Mouse (Mus musculus) MEL (cell line): Measurements from ENCODE around the gene Slc5a5. TPM values are rescaled to one million over a fixed set of nuclear protein-coding genes. Genes with fewer than 3 reads are reported as not detected.

Source experiments
- DNase-seq: peaks from one replicate; pipeline ENCODE4 v3.0.0; 2011; ENCODE audit warnings: low read depth, low spot score
- H3K27ac ChIP-seq: 2 replicates; pipeline ENCODE4 v1.5.1; 2012; ENCODE audit warnings: low read depth, mild to moderate bottlenecking, control low read depth, low read length, moderate library complexity; ENCODE audit not compliant: control insufficient read depth
- H3K27me3 ChIP-seq, 2 experiments: fragments of 150-350 bp in 1 of 2; sonication (generic) in 1 of 2; 2 replicates each; pipeline ENCODE4 v1.6.1; 2012; ENCODE audit warnings: low read length in 2 of 2, mild to moderate bottlenecking in 2 of 2, improper control_type of control experiment in 1 of 2, moderate library complexity in 1 of 2; ENCODE audit not compliant: insufficient read depth in 2 of 2, control insufficient read depth in 1 of 2
- H3K36me3 ChIP-seq, 2 experiments: 2 replicates each; pipeline ENCODE4 v1.6.1; 2012 to 2014; ENCODE audit warnings: low read length in 2 of 2, improper control_type of control experiment in 1 of 2, inconsistent platforms in 1 of 2, mild to moderate bottlenecking in 1 of 2; ENCODE audit not compliant: insufficient read depth in 2 of 2, control insufficient read depth in 1 of 2
- H3K4me1 ChIP-seq, 2 experiments: fragments of 150-350 bp in 1 of 2; sonication (generic) in 1 of 2; 2 replicates each; pipeline ENCODE4 v1.6.1; 2012; ENCODE audit warnings: low read length in 2 of 2, improper control_type of control experiment in 1 of 2, mild to moderate bottlenecking in 1 of 2; ENCODE audit not compliant: insufficient read depth in 2 of 2, control insufficient read depth in 1 of 2
- H3K4me3 ChIP-seq, 2 experiments: fragments of 150-350 bp in 1 of 2; sonication (generic) in 1 of 2; 2 replicates each; pipeline ENCODE4 v1.5.1; 2012; ENCODE audit warnings: low read depth in 2 of 2, low read length in 2 of 2, mild to moderate bottlenecking in 2 of 2, moderate library complexity in 2 of 2, control low read depth in 1 of 2, improper control_type of control experiment in 1 of 2; ENCODE audit not compliant: control insufficient read depth in 1 of 2, insufficient read depth in 1 of 2
- H3K79me2 ChIP-seq: 2 replicates; pipeline ENCODE4 v1.6.1; 2012; ENCODE audit warnings: mild to moderate bottlenecking, low read length, moderate library complexity; ENCODE audit not compliant: control insufficient read depth, poor library complexity, insufficient read depth
- H3K9ac ChIP-seq: 2 replicates; pipeline ENCODE4 v1.6.1; 2012; ENCODE audit warnings: low read depth, mild to moderate bottlenecking, control low read depth, low read length, moderate library complexity; ENCODE audit not compliant: control insufficient read depth, poor library complexity, severe bottlenecking
- H3K9me3 ChIP-seq: fragments of 150-350 bp; sonication (generic); replicated peaks from 2 replicates; pipeline ENCODE4 v1.6.1; 2012; ENCODE audit warnings: mild to moderate bottlenecking, low read length, improper control_type of control experiment, moderate library complexity; ENCODE audit not compliant: insufficient read depth
- BHLHE40 ChIP-seq: IDR thresholded peaks from 2 replicates; pipeline ENCODE4 v1.6.1; 2012; ENCODE audit warnings: low read depth, mild to moderate bottlenecking, inconsistent platforms, low read length, improper control_type of control experiment, borderline replicate concordance
- CHD1 ChIP-seq: IDR thresholded peaks from 2 replicates; pipeline ENCODE4 v1.6.1; 2012; ENCODE audit warnings: low read depth, mild to moderate bottlenecking, inconsistent platforms, low read length, improper control_type of control experiment
- CTCF ChIP-seq, 3 experiments: IDR thresholded peaks in 2 of 3; conservative IDR thresholded peaks in 1 of 3; 2 replicates each; pipeline ENCODE4 v1.5.1; 2011 to 2012; ENCODE audit warnings: low read length in 3 of 3, low read depth in 2 of 3, mild to moderate bottlenecking in 2 of 3, improper control_type of control experiment in 1 of 3, inconsistent platforms in 1 of 3, mixed read lengths in 1 of 3, moderate library complexity in 1 of 3; ENCODE audit not compliant: control insufficient read depth in 1 of 3, insufficient read depth in 1 of 3, poor library complexity in 1 of 3, severe bottlenecking in 1 of 3
- E2F4 ChIP-seq: IDR thresholded peaks from 2 replicates; pipeline ENCODE4 v1.6.1; 2011; ENCODE audit warnings: low read depth, low read length, improper control_type of control experiment, borderline replicate concordance
- EP300 ChIP-seq, 2 experiments: IDR thresholded peaks; 2 replicates each; pipeline ENCODE4 v1.6.1; 2011; ENCODE audit warnings: improper control_type of control experiment in 2 of 2, low read length in 2 of 2, low read depth in 1 of 2, mild to moderate bottlenecking in 1 of 2
- GATA1 ChIP-seq: IDR thresholded peaks from 2 replicates; pipeline ENCODE4 v1.6.1; 2011; ENCODE audit warnings: low read depth, low read length, improper control_type of control experiment
- HCFC1 ChIP-seq: IDR thresholded peaks from 2 replicates; pipeline ENCODE4 v1.6.1; 2012; ENCODE audit warnings: low read depth, mild to moderate bottlenecking, inconsistent platforms, low read length, improper control_type of control experiment, moderate library complexity
- KAT2A ChIP-seq: conservative IDR thresholded peaks from 2 replicates; pipeline ENCODE4 v1.6.1; 2012; ENCODE audit warnings: low read depth, low read length, improper control_type of control experiment, inconsistent platforms
- MAFK ChIP-seq: IDR thresholded peaks from 2 replicates; pipeline ENCODE4 v1.6.1; 2011; ENCODE audit warnings: low read depth, mild to moderate bottlenecking, low read length, improper control_type of control experiment, borderline replicate concordance
- MAZ ChIP-seq: IDR thresholded peaks from 2 replicates; pipeline ENCODE4 v1.6.1; 2012; ENCODE audit warnings: low read depth, mild to moderate bottlenecking, inconsistent platforms, low read length, improper control_type of control experiment
- MEF2A ChIP-seq: IDR thresholded peaks from 2 replicates; pipeline ENCODE4 v1.6.1; 2014; ENCODE audit warnings: low read depth, mild to moderate bottlenecking, inconsistent platforms, low read length, improper control_type of control experiment; ENCODE audit not compliant: poor library complexity, insufficient replicate concordance, severe bottlenecking; ENCODE audit errors: extremely low read depth
- NELFE ChIP-seq: IDR thresholded peaks from 2 replicates; pipeline ENCODE4 v1.6.1; 2011; ENCODE audit warnings: low read depth, low read length, improper control_type of control experiment
- POLR2A ChIP-seq, 2 experiments: IDR thresholded peaks; 2 replicates each; pipeline ENCODE4 v1.6.1; 2011 to 2012; ENCODE audit warnings: low read length in 2 of 2, mild to moderate bottlenecking in 2 of 2, control low read depth in 1 of 2, improper control_type of control experiment in 1 of 2, low read depth in 1 of 2, moderate library complexity in 1 of 2; ENCODE audit not compliant: control insufficient read depth in 1 of 2, insufficient read depth in 1 of 2, poor library complexity in 1 of 2
- POLR2AphosphoS2 ChIP-seq: IDR thresholded peaks from 2 replicates; pipeline ENCODE4 v1.6.1; 2011; ENCODE audit warnings: low read length, improper control_type of control experiment
- RAD21 ChIP-seq: IDR thresholded peaks from 2 replicates; pipeline ENCODE4 v1.6.1; 2011; ENCODE audit warnings: mild to moderate bottlenecking, low read depth, low read length, improper control_type of control experiment
- RCOR1 ChIP-seq: IDR thresholded peaks from 2 replicates; pipeline ENCODE4 v1.6.1; 2012; ENCODE audit warnings: low read depth, mild to moderate bottlenecking, inconsistent platforms, low read length, improper control_type of control experiment
- SMC3 ChIP-seq: IDR thresholded peaks from 2 replicates; pipeline ENCODE4 v1.6.1; 2011; ENCODE audit warnings: low read depth, low read length, improper control_type of control experiment
- TAL1 ChIP-seq: IDR thresholded peaks from 2 replicates; pipeline ENCODE4 v1.6.1; 2012; ENCODE audit warnings: mild to moderate bottlenecking, inconsistent platforms, low read length, moderate library complexity, mixed read lengths
- TCF12 ChIP-seq: IDR thresholded peaks from 2 replicates; pipeline ENCODE4 v1.6.1; 2014; ENCODE audit warnings: low read depth, mild to moderate bottlenecking, inconsistent platforms, low read length, improper control_type of control experiment, moderate library complexity
- USF1 ChIP-seq: IDR thresholded peaks from 2 replicates; pipeline ENCODE4 v1.6.1; 2014; ENCODE audit warnings: low read depth, mild to moderate bottlenecking, inconsistent platforms, low read length, improper control_type of control experiment, moderate library complexity
- USF2 ChIP-seq, 2 experiments: IDR thresholded peaks; 2 replicates each; pipeline ENCODE4 v1.6.1; 2011 to 2012; ENCODE audit warnings: improper control_type of control experiment in 2 of 2, low read length in 2 of 2, borderline replicate concordance in 1 of 2, inconsistent platforms in 1 of 2, low read depth in 1 of 2, mild to moderate bottlenecking in 1 of 2; ENCODE audit not compliant: insufficient read depth in 1 of 2
- ZC3H11A ChIP-seq: IDR thresholded peaks from 2 replicates; pipeline ENCODE4 v1.6.1; 2012; ENCODE audit warnings: low read depth, mild to moderate bottlenecking, inconsistent platforms, low read length, improper control_type of control experiment
- ZKSCAN1 ChIP-seq: IDR thresholded peaks from 2 replicates; pipeline ENCODE4 v1.6.1; 2012; ENCODE audit warnings: low read depth, mild to moderate bottlenecking, inconsistent platforms, low read length, improper control_type of control experiment, moderate library complexity
- polyA plus RNA-seq, 2 experiments: library from polyadenylated mRNA; stranded (reverse) in 1 of 2; unstranded in 1 of 2; fragments of >175 nt in 1 of 2; fragments of >200 nt in 1 of 2; gene quantifications; 2 replicates each; pipeline versions ENCODE4 v1.2.1 to v1.2.4; 2012; ENCODE audit warnings: low replicate concordance in 2 of 2, low read depth in 1 of 2; ENCODE audit not compliant: insufficient read length in 2 of 2, insufficient read depth in 1 of 2, missing spikeins in 1 of 2
- total RNA-seq: library from RNA; depleted of rRNA; stranded (reverse); fragments of 300-350 nt; gene quantifications from 2 replicates; pipeline ENCODE4 v1.2.3, GENCODE M21; 2012

The Slc5a5 gene
- total and polyA plus RNA-seq, 3 experiments: 0.12 to 0.36 TPM; not detected in 1

DNA sequence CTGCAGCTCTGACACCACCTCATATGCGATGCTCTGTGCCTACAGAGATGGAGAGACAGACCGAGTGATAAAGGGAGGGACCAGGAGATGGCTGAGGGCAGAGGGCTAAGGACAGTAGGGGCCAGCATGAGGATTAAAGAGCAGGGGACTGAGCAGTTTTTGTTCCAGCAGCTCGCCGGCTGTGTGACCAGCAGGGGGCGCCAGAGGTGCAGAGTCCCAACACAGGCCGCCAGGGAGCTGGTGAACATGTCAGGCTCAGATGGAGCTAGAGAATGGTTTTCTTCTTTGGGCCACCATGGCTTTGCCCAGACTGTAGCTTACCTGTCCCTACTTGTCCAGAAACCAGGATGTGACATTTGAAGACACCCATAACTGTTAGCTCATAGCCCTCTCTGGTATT lies 48.0 kb downstream of the Slc5a5 start:
- no peak overlapping the region for H3K4me3 ChIP-seq
- DNase-seq: peak; percentile 88

GRCm38 (mm10) chr8:70843941-70844340 lies 48.6 kb downstream of the Slc5a5 start:
- Histone ChIP-seq H3K9ac (no peak overlapping the region), H3K79me2 (no peaks in the 10 kb centered on the region; the same call in 1 of the 2 replicates)
- no peak for DNase-seq
- TF ChIP-seq USF1 (no peak), EP300 (IDR thresholded peaks at IDR 0.05; ENCODE audit: low read depth in 1 of 2, low read length in 2 of 2) (no peak), RCOR1 (no peak)
- TF ChIP-seq, all 39 proteins: peak for 0
- Histone ChIP-seq H3K4me1 (peaks cover 0 to 7% of the 10 kb centered on the region in 2 experiments; a peak in 1 of 4 replicates), H3K36me3 (peaks cover 0 to 11% of the 10 kb centered on the region in 2 experiments; a peak in 2 of 4 replicates), H3K27me3 (no peaks in the 10 kb centered on the region), H3K27ac (no peak overlapping the region), H3K4me3 (no peak overlapping the region), H3K9me3 (no peaks in the 10 kb centered on the region)

More for the DNA sequence above, 48.0 kb downstream of the Slc5a5 start:
- H3K27ac ChIP-seq: no peak overlapping the region
- no peaks in the 10 kb centered on the region for H3K27me3 ChIP-seq
- peak; percentile 79 for TF ChIP-seq RAD21
- peak; percentile 88 to 100 (median 96) for TF ChIP-seq CTCF (IDR thresholded peaks at IDR 0.05 in 2 of 3, conservative IDR thresholded peaks at IDR 0.05 in 1 of 3; ENCODE audit: control insufficient read depth in 1 of 3, insufficient read depth in 1 of 3, low read depth in 2 of 3, low read length in 3 of 3, poor library complexity in 1 of 3, severe bottlenecking in 1 of 3)
- peak; percentile 74 for TF ChIP-seq ZC3H11A
- TF ChIP-seq SMC3: peak; percentile 93
- no peak for TF ChIP-seq KAT2A
- H3K4me1 ChIP-seq: peaks cover 0 to 7% of the 10 kb centered on the region in 2 experiments; a peak in 1 of 4 replicates
- H3K9me3 ChIP-seq: no peaks in the 10 kb centered on the region
- no peaks in the 10 kb centered on the region; the same call in 1 of the 2 replicates for H3K79me2 ChIP-seq
- no peak overlapping the region for H3K9ac ChIP-seq
- peaks cover 0 to 11% of the 10 kb centered on the region in 2 experiments; a peak in 2 of 4 replicates for H3K36me3 ChIP-seq

DNA sequence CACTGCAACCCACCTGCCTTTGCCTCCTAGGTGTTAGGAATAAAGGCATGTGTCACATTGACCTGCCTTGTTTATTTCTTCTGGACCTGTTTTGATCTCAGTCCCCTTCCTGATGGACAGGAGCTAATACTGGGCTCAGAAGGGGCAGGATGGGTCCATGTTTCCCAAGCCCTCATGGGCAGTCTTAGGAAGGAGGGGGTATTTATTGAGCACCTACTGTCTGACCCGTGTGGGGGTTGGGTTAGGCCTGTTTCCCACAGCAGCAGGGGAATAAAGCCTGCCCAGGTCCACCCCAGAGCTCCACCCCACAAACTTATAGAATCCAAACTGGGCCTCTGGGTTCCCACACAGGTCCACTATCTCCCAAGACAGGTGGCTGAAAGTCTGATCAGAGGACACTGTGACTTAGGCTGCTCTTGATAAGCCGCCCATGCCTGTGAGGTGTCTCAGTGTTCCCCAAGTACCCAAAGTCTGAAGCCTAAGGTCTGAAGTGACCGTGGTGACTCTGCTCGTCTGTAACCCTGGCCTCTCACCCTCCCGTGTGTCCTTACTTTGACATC lies 49.3 kb downstream of the Slc5a5 start:
- H3K9ac ChIP-seq: no peak overlapping the region
- TF ChIP-seq MEF2A (no peak), ZKSCAN1 (no peak), BHLHE40 (no peak), USF2 (IDR thresholded peaks at IDR 0.05; ENCODE audit: borderline replicate concordance in 1 of 2, insufficient read depth in 1 of 2, low read depth in 1 of 2, low read length in 2 of 2) (no peak), HCFC1 (no peak), MAFK (no peak), CTCF (IDR thresholded peaks at IDR 0.05 in 2 of 3, conservative IDR thresholded peaks at IDR 0.05 in 1 of 3; ENCODE audit: control insufficient read depth in 1 of 3, insufficient read depth in 1 of 3, low read depth in 2 of 3, low read length in 3 of 3, poor library complexity in 1 of 3, severe bottlenecking in 1 of 3) (no peak), GATA1 (peak; percentile 39; the same call in 1 of the 2 replicates), E2F4 (no peak), POLR2AphosphoS2 (no peak), TCF12 (peak; percentile 10; the same call in 1 of the 2 replicates), POLR2A (IDR thresholded peaks at IDR 0.05; ENCODE audit: control insufficient read depth in 1 of 2, insufficient read depth in 1 of 2, low read depth in 1 of 2, low read length in 2 of 2, poor library complexity in 1 of 2) (no peak), CHD1 (no peak), TAL1 (peak; percentile 38), RCOR1 (no peak), MAZ (no peak), NELFE (no peak)
- DNase-seq: peak; percentile 29
- no peaks in the 10 kb centered on the region for H3K9me3 ChIP-seq
- H3K27me3 ChIP-seq: no peaks in the 10 kb centered on the region
- H3K4me3 ChIP-seq: no peak overlapping the region
- H3K79me2 ChIP-seq: no peaks in the 10 kb centered on the region; the same call in 1 of the 2 replicates
- peaks cover 0 to 11% of the 10 kb centered on the region in 2 experiments; a peak in 2 of 4 replicates for H3K36me3 ChIP-seq
- peaks cover 0 to 7% of the 10 kb centered on the region in 2 experiments; a peak in 1 of 4 replicates for H3K4me1 ChIP-seq
- no peak overlapping the region for H3K27ac ChIP-seq
